ENCODE assay signal across 22 mouse cellular contexts in genomic region chr19:20644346-20644745, GRCm38 (mm10).
DNase-seq lines count a peak whose midpoint lies in the region; ATAC-seq and TF ChIP-seq lines count a peak whose summit lies in the region.
"Had no signal": no experiment of that assay in that cellular context is flagged by ENCODE, and none has a peak within 500 bp of the region (broad histone marks: within the 10 kb centered on the region; RNA-seq: fewer than 3 reads in every experiment).

No protein-coding gene starts in this region.

- no peak overlapping the region for H3K9ac ChIP-seq in intestine, postnatal 0 days (ENCODE audit: low read depth, low read length)
- no peak overlapping the region for H3K9ac ChIP-seq in intestine, embryonic 15.5 days
- no peak overlapping the region for H3K9ac ChIP-seq in lung, embryonic 14.5 days
- H3K9ac ChIP-seq: embryonic facial prominence, embryonic 12.5 days; heart, embryonic 15.5 days; limb, embryonic 13.5 days; neural tube, embryonic 13.5 days had no signal

- H3K4me2 ChIP-seq in intestine, postnatal 0 days (replicated peaks; ENCODE audit: low read depth): no peak overlapping the region
- H3K4me2 ChIP-seq in intestine, embryonic 15.5 days (replicated peaks): no peak overlapping the region
- no peak overlapping the region for H3K4me2 ChIP-seq in lung, embryonic 14.5 days
- H3K4me2 ChIP-seq: embryonic facial prominence, embryonic 12.5 days; heart, embryonic 15.5 days; limb, embryonic 13.5 days; neural tube, embryonic 13.5 days had no signal

- H3K36me3 ChIP-seq in intestine, postnatal 0 days (ENCODE audit: control insufficient read depth, insufficient read depth): no peaks in the 10 kb centered on the region; the same call in 1 of the 2 replicates
- no peaks in the 10 kb centered on the region for H3K36me3 ChIP-seq in intestine, embryonic 15.5 days
- no peaks in the 10 kb centered on the region for H3K36me3 ChIP-seq in lung, embryonic 14.5 days (ENCODE audit: insufficient read depth)
- peaks cover 11% of the 10 kb centered on the region for H3K36me3 ChIP-seq in small intestine, adult 2 months (ENCODE audit: control insufficient read depth, insufficient read depth, low read length)
- H3K36me3 ChIP-seq: embryonic facial prominence, embryonic 12.5 days; G1E; heart, embryonic 15.5 days; limb, embryonic 13.5 days; neural tube, embryonic 13.5 days had no signal

- no peaks in the 10 kb centered on the region for H3K4me1 ChIP-seq in intestine, postnatal 0 days (replicated peaks; ENCODE audit: control insufficient read depth, insufficient read depth, low read length)
- no peaks in the 10 kb centered on the region for H3K4me1 ChIP-seq in intestine, embryonic 15.5 days (replicated peaks)
- no peaks in the 10 kb centered on the region for H3K4me1 ChIP-seq in lung, embryonic 14.5 days (ENCODE audit: insufficient read depth)
- H3K4me1 ChIP-seq in lung, adult 2 months (ENCODE audit: control insufficient read depth, insufficient read depth, low read length): no peaks in the 10 kb centered on the region
- H3K4me1 ChIP-seq in small intestine, adult 2 months (ENCODE audit: control insufficient read depth, insufficient read depth, insufficient read length, low read length): no peaks in the 10 kb centered on the region
- H3K4me1 ChIP-seq: embryonic facial prominence, embryonic 12.5 days; heart, embryonic 15.5 days; limb, embryonic 13.5 days; megakaryocyte, embryonic 14.5 days; neural tube, embryonic 13.5 days had no signal

- CTCF ChIA-PET in Patski (lab: Charles Lee): interaction anchor here (1.1 to 1.2 kb wide), 2 partner anchors 11 to 31 kb away, joined by 3 read pairs; no protein-coding TSS in a partner anchor

- 75% methylated on average over 3 of the region's 3 CpGs for WGBS in intestine, postnatal 0 days
- 69% methylated on average over 3 of the region's 3 CpGs for WGBS in intestine, embryonic 15.5 days
- WGBS in lung, embryonic 14.5 days: 64% methylated on average over 3 of the region's 3 CpGs
- 71% methylated on average over 3 of the region's 3 CpGs for WGBS in lung, adult 2 months
- 85% methylated on average over 3 of the region's 3 CpGs for WGBS in small intestine, adult 2 months

- DNase-seq in lung, embryonic 14.5 days: no peak
- no peak for DNase-seq in lung, adult 2 months
- no peak for DNase-seq in Patski (ENCODE audit: low read depth, low spot score)
- no peak for DNase-seq in adrenal gland, adult 18-20 months (ENCODE audit: low spot score in 2 of 2)
- DNase-seq: adrenal gland, adult 8-10 months; cerebellum, adult 11 months; cerebellum, postnatal 14 days; heart, adult 18-20 months; layer of hippocampus, adult 9-11 months; right cerebral cortex, postnatal 25 days; thymus, postnatal 4 days had no signal

- ATAC-seq in intestine, postnatal 0 days: no peak
- ATAC-seq in intestine, embryonic 15.5 days: no peak
- ATAC-seq in lung, embryonic 14.5 days (ENCODE audit: insufficient read depth): no peak
- no peak for ATAC-seq in Patski
- ATAC-seq: forebrain, embryonic 16.5 days; inflammation-experienced regulatory T-cells, adult 6 months had no signal

- H3K9me3 ChIP-seq in intestine, postnatal 0 days (ENCODE audit: control insufficient read depth): no peaks in the 10 kb centered on the region
- H3K9me3 ChIP-seq in intestine, embryonic 15.5 days: no peaks in the 10 kb centered on the region
- no peaks in the 10 kb centered on the region for H3K9me3 ChIP-seq in lung, embryonic 14.5 days (ENCODE audit: low read depth, low read length)
- H3K9me3 ChIP-seq: embryonic facial prominence, embryonic 12.5 days; G1E; heart, embryonic 15.5 days; limb, embryonic 13.5 days; megakaryocyte, embryonic 14.5 days; neural tube, embryonic 13.5 days had no signal

- in situ Hi-C loops in Patski (cut with MboI; ENCODE audit: low pct_unique_long_range_greater_than_20kb): no loop called here

- no peaks in the 10 kb centered on the region for H3K27me3 ChIP-seq in intestine, postnatal 0 days (replicated peaks; ENCODE audit: control insufficient read depth, insufficient read depth, low read length)
- H3K27me3 ChIP-seq in intestine, embryonic 15.5 days (replicated peaks): no peaks in the 10 kb centered on the region
- H3K27me3 ChIP-seq in lung, embryonic 14.5 days (ENCODE audit: insufficient read depth, low read length): no peaks in the 10 kb centered on the region
- no peaks in the 10 kb centered on the region for H3K27me3 ChIP-seq in Patski
- no peaks in the 10 kb centered on the region for H3K27me3 ChIP-seq in small intestine, adult 2 months (ENCODE audit: control insufficient read depth, insufficient read depth, low read length)
- H3K27me3 ChIP-seq: embryonic facial prominence, embryonic 12.5 days; heart, embryonic 15.5 days; limb, embryonic 13.5 days; megakaryocyte, embryonic 14.5 days; neural tube, embryonic 13.5 days had no signal

- TF ChIP-seq CTCF in intestine, postnatal 0 days (IDR thresholded peaks at IDR 0.05; ENCODE audit: low read depth): peak; percentile 50
- TF ChIP-seq CTCF in lung, embryonic 14.5 days (IDR thresholded peaks at IDR 0.05; ENCODE audit: low read depth): peak; percentile 35
- TF ChIP-seq CTCF in lung, adult 2 months (IDR thresholded peaks at IDR 0.05; ENCODE audit: insufficient read depth, low read length): no peak
- peak; percentile 23 for TF ChIP-seq CTCF in Patski (IDR thresholded peaks at IDR 0.05)
- peak; percentile 38; the same call in 1 of the 2 replicates for TF ChIP-seq CTCF in small intestine, adult 2 months (IDR thresholded peaks at IDR 0.05; ENCODE audit: extremely low read depth, insufficient read length, insufficient replicate concordance, low read depth, low read length)

- no peak overlapping the region for H3K4me3 ChIP-seq in intestine, postnatal 0 days (ENCODE audit: low read depth, low read length)
- H3K4me3 ChIP-seq in intestine, embryonic 15.5 days (replicated peaks): no peak overlapping the region
- H3K4me3 ChIP-seq in lung, embryonic 14.5 days (ENCODE audit: low read depth, low read length): no peak overlapping the region
- no peak overlapping the region for H3K4me3 ChIP-seq in lung, adult 2 months (replicated peaks; ENCODE audit: extremely low read depth, low read depth, low read length)
- no peak overlapping the region for H3K4me3 ChIP-seq in small intestine, adult 2 months (ENCODE audit: low read depth, low read length)
- H3K4me3 ChIP-seq: embryonic facial prominence, embryonic 12.5 days; heart, embryonic 15.5 days; limb, embryonic 13.5 days; megakaryocyte, embryonic 14.5 days; neural tube, embryonic 13.5 days had no signal

- no peak for TF ChIP-seq POLR2A in lung, adult 2 months (IDR thresholded peaks at IDR 0.05; ENCODE audit: borderline replicate concordance, extremely low read depth, low read depth, low read length)
- no peak for TF ChIP-seq POLR2A in small intestine, adult 2 months (IDR thresholded peaks at IDR 0.05; ENCODE audit: low read depth, low read length)

- POLR2A ChIA-PET in Patski (lab: Charles Lee): no interaction called here

- no peak overlapping the region for H3K27ac ChIP-seq in intestine, postnatal 0 days (ENCODE audit: low read depth, low read length)
- H3K27ac ChIP-seq in intestine, embryonic 15.5 days: no peak overlapping the region
- H3K27ac ChIP-seq in lung, embryonic 14.5 days (ENCODE audit: low read depth): no peak overlapping the region
- no peak overlapping the region for H3K27ac ChIP-seq in small intestine, adult 2 months (ENCODE audit: insufficient read depth, low read depth, low read length)
- H3K27ac ChIP-seq: embryonic facial prominence, embryonic 12.5 days; heart, embryonic 15.5 days; limb, embryonic 13.5 days; neural tube, embryonic 13.5 days had no signal
